In the genomic region with DNA sequence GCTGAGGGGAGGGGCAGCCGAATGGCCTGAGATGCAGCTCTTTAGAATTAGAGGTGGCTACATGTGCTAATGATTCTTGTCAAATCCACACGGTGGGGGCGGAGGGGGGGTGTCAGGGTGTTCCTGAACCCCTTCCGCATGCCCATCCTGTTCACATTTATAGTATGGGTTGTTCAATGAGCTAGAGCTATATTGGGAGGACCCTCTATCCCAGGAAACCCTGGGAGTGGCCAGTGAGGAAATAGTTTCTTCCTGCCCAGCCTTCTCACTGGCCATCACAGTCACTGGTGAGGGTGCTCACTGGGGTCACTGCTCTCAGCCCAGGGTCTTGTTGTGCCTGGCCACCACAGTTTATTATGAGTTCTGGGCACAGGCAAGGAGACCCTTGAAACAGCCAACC, we compare ENCODE assay signal across 13 mouse cellular contexts. TPM values are rescaled to one million over a fixed set of nuclear protein-coding genes. Genes with fewer than 3 reads are reported as not detected.
"Had no signal": no experiment of that assay in that cellular context is flagged by ENCODE, and none has a peak within 500 bp of the region (broad histone marks: within the 10 kb centered on the region; RNA-seq: fewer than 3 reads in every experiment).

No protein-coding gene starts in this region.

- DNase-seq: kidney, adult 9 months; lung, embryonic 14.5 days; right cerebral cortex, adult 18-20 months; right cerebral cortex, postnatal 25 days; thymus, postnatal 36 days had no signal

- H3K36me3 ChIP-seq: limb, embryonic 10.5 days; liver, embryonic 15.5 days; midbrain, embryonic 13.5 days had no signal

- H3K4me3 ChIP-seq: layer of hippocampus, adult 2 months; liver, embryonic 15.5 days; midbrain, embryonic 13.5 days had no signal

- ATAC-seq: midbrain, embryonic 13.5 days had no signal

- H3K9me3 ChIP-seq: limb, embryonic 10.5 days; liver, embryonic 15.5 days; midbrain, embryonic 13.5 days had no signal

- H3K9ac ChIP-seq: liver, embryonic 15.5 days; lung, embryonic 14.5 days; midbrain, embryonic 13.5 days had no signal

- H3K4me2 ChIP-seq: lung, embryonic 14.5 days; midbrain, embryonic 13.5 days had no signal

- H3K27ac ChIP-seq: kidney, postnatal 0 days; layer of hippocampus, adult 2 months; limb, embryonic 10.5 days; liver, embryonic 15.5 days; macrophage; midbrain, embryonic 13.5 days had no signal

RNA-seq across cellular contexts. Expression of a gene that starts 2.2 kb away (rescaled TPM):
- total RNA-seq: layer of hippocampus, postnatal 10 days had no signal
- polyA plus RNA-seq: macrophage; midbrain, embryonic 13.5 days; small intestine, adult 2 months had no signal
